ENCODE assay signal across 23 mouse cellular contexts in genomic region chr1:82031130-82031529, GRCm38 (mm10).
"Had no signal": no experiment of that assay in that cellular context is flagged by ENCODE, and none has a peak within 500 bp of the region (broad histone marks: within the 10 kb centered on the region; RNA-seq: fewer than 3 reads in every experiment).

No protein-coding gene starts in this region.

- H3K4me2 ChIP-seq: heart, embryonic 12.5 days; hindbrain, embryonic 12.5 days; hindbrain, embryonic 14.5 days; limb, embryonic 13.5 days had no signal

- ATAC-seq: hindbrain, embryonic 16.5 days; inflammation-experienced regulatory T-cells, adult 6 months; intestine, postnatal 0 days had no signal

- H3K27me3 ChIP-seq: heart, embryonic 12.5 days; hindbrain, embryonic 12.5 days; limb, embryonic 13.5 days had no signal

- H3K9ac ChIP-seq: heart, embryonic 12.5 days; hindbrain, embryonic 12.5 days; hindbrain, embryonic 14.5 days; limb, embryonic 13.5 days had no signal

- H3K36me3 ChIP-seq: heart, embryonic 10.5 days; heart, embryonic 12.5 days; hindbrain, embryonic 10.5 days; hindbrain, embryonic 12.5 days; limb, embryonic 13.5 days had no signal

- H3K4me1 ChIP-seq: heart, embryonic 10.5 days; heart, embryonic 12.5 days; hindbrain, embryonic 10.5 days; hindbrain, embryonic 12.5 days; limb, embryonic 13.5 days had no signal

- H3K27ac ChIP-seq: gastrocnemius, adult 2 months; heart, embryonic 10.5 days; hindbrain, embryonic 10.5 days; hindbrain, embryonic 12.5 days; hindbrain, embryonic 14.5 days; layer of hippocampus, adult 2 months; left cerebral cortex, adult 2 months; limb, embryonic 13.5 days had no signal

- H3K9me3 ChIP-seq: heart, embryonic 10.5 days; heart, embryonic 12.5 days; hindbrain, embryonic 10.5 days; hindbrain, embryonic 12.5 days; limb, embryonic 13.5 days had no signal

- DNase-seq: gastrocnemius, adult 2 months; gastrocnemius, postnatal 10 days; gastrocnemius, postnatal 25 days; heart, adult 18-20 months; heart, postnatal 10 days; heart, postnatal 4 days; kidney, adult 18-20 months; kidney, adult 8-10 months; kidney, postnatal 10 days; kidney, postnatal 25 days; kidney, postnatal 4 days; liver had no signal

- H3K4me3 ChIP-seq: gastrocnemius, adult 2 months; heart, embryonic 10.5 days; heart, embryonic 12.5 days; hindbrain, embryonic 10.5 days; hindbrain, embryonic 12.5 days; layer of hippocampus, adult 2 months; left cerebral cortex, adult 2 months; limb, embryonic 13.5 days had no signal
